Mouse (Mus musculus) CD4-positive, CD25-positive, alpha-beta regulatory T cell, adult 2 months (primary cell): ENCODE data around the gene Triml1.

Experiments
- DNase-seq: peaks from one replicate; pipeline ENCODE4 v3.0.0-alpha.2; 2012; ENCODE audit warnings: low read depth, low spot score

Triml1 gene

GRCm38 (mm10) chr8:43141386-43141785 lies at the start of gene Triml1:
Gene Triml1 (minus strand): TSS chr8:43141486.
- no peak for DNase-seq

GRCm38 (mm10) chr8:43182281-43182680 lies 41.0 kb upstream of the Triml1 start:
- DNase-seq: no peak

- DNase-seq: no peak
Observed at GRCm38 (mm10) chr8:43180054-43180690, 38.9 kb upstream of the Triml1 start, which contains the start of gene Triml2. Gene Triml2 (plus strand): TSS chr8:43180541.

GRCm38 (mm10) chr8:43179189-43179588 lies 37.9 kb upstream of the Triml1 start:
- no peak for DNase-seq

GRCm38 (mm10) chr8:43178263-43178662 lies 37.0 kb upstream of the Triml1 start:
- no peak for DNase-seq

- no peak for DNase-seq
Observed at GRCm38 (mm10) chr8:43176766-43177486, 35.6 kb upstream of the Triml1 start.

GRCm38 (mm10) chr8:43169249-43169755 lies 28.0 kb upstream of the Triml1 start:
- DNase-seq: no peak

GRCm38 (mm10) chr8:43168083-43168482 lies 26.8 kb upstream of the Triml1 start:
- DNase-seq: no peak

- DNase-seq: no peak
Observed at GRCm38 (mm10) chr8:43164453-43164852, 23.2 kb upstream of the Triml1 start.

- DNase-seq: no peak
Observed at GRCm38 (mm10) chr8:43163255-43163654, 22.0 kb upstream of the Triml1 start.

- no peak for DNase-seq
Observed at GRCm38 (mm10) chr8:43149307-43149706, 8.0 kb upstream of the Triml1 start.

- DNase-seq: no peak
Observed at GRCm38 (mm10) chr8:43111205-43111827, 30.0 kb downstream of the Triml1 start.
